Mouse (Mus musculus) liver, embryonic 14.5 days (tissue): Measurements from ENCODE around the gene Krt75.

Experiments
- CTCF ChIP-seq: IDR thresholded peaks from 2 replicates; pipeline ENCODE4 v1.5.1; 2016; ENCODE audit warnings: antibody characterized with exemption, low read depth, control low read depth
- EP300 ChIP-seq: IDR thresholded peaks from 2 replicates; pipeline ENCODE4 v1.6.1; 2016; ENCODE audit warnings: antibody characterized with exemption, low read depth

DNA sequence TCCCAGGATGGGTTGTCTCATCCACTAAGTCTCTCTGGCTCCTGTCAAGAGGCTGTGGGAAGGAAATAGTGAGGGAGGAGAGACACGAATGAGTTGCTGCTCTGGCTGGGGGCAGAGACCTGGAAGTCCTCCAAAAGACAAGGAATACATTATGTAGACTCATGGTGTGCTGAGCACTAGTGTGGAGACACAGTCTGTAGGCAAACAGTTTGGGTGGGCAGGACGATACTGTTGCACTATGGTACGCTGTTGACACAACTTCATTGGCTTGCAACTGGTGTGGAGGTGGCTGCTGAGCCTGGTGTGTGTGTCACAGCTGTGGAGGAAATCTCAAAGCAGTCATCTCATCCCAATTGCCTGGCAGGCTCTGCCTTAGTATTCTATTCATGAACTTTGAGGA lies 8.0 kb upstream of the Krt75 start:
- TF ChIP-seq EP300 = no peak
- TF ChIP-seq CTCF = no peak
